Mouse (Mus musculus): ENCODE measurements around the gene 1500011B03Rik. TPM values are rescaled to one million over a fixed set of nuclear protein-coding genes. Genes with fewer than 3 reads are reported as not detected.

Gene 1500011B03Rik
- total and polyA plus RNA-seq, 3 experiments: 23.1 to 36.6 (median 30.6) TPM

DNA sequence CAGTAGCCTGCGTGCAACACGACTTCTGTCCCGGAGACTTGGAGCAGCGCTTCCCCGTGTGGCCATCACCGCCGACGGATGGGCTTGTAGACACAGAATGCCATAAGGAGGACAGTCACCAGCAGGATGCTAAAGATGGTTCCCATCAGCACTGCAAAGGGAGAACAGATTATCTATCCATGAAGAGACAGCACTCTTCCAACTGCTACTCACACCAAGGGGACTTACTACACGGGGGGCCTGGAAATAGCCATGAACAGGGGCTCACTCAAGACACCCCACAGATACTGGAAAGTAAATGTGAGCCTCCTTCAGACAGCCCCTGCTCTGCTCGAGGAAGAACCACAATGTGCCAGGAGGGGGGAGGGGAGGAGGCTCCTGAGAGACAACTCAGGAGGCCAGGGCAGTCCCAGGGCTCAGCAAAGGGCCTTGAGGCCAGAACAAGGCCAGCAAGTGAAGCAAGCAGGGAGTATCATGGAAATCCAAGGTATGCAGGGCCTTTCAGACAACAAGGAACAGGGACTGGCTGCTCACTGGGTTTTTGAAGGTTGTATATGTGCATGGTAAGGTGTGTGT is 14.0 kb downstream of the 1500011B03Rik start:
- DNase-seq: peak; percentile 77

DNA sequence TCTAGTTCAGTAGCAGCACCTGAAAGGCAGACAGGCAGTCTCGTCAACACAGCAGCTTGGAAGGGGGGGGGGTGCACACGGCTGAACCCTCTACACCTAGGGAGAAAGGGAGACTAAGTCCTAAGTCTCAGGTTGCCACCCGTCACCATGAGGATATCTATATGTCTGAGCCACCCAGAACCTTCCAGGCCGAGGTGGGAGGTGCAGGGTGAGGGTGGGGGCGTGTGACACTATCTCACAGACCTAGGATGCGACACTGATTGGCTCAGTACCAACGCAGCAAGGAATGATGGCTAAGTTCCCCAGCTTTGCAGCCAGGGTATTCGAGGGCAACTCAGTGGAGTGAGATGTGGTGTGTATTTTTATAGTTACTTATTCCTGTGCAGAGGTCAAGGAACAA is 14.9 kb downstream of the 1500011B03Rik start:
- no peak for DNase-seq

GRCm38 (mm10) chr5:114807893-114808292 is 15.4 kb downstream of the 1500011B03Rik start:
- DNase-seq: no peak

DNA sequence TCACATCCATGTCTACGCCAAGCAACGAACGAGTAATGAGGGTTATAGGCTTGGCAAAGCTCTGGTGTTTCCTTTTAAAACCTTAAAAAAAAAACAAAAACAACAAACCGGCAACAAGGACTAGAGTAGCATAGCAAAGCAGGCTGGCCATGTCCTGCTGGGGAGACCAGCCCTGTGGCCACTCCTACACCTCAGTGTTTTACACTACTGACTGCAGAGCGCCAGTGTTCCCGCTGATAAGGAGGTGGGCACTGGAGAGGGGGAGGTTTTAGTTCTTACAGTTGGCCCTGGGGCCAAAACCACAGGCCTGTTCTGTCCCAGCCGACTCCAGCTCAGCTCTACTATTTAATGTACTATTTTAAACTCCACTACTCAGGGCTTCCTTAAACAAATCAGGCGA is 15.8 kb downstream of the 1500011B03Rik start:
- DNase-seq: no peak

GRCm38 (mm10) chr5:114807063-114807462 is 16.2 kb downstream of the 1500011B03Rik start:
- no peak for DNase-seq

GRCm38 (mm10) chr5:114806636-114807035 is 16.6 kb downstream of the 1500011B03Rik start:
- DNase-seq: no peak

- no peak for DNase-seq
These were observed 17.6 kb downstream of the 1500011B03Rik start for GRCm38 (mm10) chr5:114805436-114806350.

DNA sequence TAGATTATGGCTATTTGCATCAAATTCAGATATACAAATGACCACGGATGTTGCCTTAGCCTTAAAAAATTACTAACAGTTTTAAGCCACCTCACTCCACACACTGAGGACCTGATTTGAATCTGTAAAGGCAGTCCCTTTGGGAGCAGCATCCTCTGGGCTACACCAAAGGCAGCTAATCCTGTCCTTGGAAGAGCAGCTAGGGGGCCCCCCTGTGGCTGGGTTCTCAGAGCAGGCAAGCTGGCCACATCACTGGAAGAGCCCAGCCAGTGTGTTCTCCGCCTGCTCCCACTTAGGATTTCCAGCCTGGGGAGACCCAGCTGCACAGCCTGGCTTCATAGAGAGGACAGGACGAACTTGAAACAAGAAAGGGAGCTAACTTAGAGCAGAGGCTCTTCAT is 18.3 kb downstream of the 1500011B03Rik start:
- peak; percentile 69 for DNase-seq

- no peak for DNase-seq
These were observed 18.9 kb downstream of the 1500011B03Rik start for GRCm38 (mm10) chr5:114804335-114804734.

DNA sequence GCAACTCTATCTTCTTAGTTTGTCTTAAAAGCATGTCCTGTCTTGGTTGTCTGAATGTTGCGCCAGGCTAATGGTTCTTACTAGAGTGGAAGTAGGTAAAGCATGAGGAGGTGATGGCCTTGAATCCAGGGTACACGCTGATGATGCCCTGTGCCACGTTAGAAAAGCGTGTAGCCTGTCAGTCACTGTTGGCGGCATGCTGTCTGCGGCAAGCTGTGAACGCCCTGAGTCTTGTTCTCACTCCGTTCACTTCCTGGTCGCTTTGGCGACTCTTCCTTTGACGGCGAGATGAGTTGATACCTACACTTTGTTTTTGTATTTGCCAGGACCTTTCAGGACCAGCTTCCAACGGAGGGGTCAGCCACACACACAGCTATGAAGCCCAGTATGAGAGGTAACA is 20.0 kb downstream of the 1500011B03Rik start:
- no peak for DNase-seq

- no peak for DNase-seq
These were observed 21.4 kb downstream of the 1500011B03Rik start for GRCm38 (mm10) chr5:114801841-114802240.

DNA sequence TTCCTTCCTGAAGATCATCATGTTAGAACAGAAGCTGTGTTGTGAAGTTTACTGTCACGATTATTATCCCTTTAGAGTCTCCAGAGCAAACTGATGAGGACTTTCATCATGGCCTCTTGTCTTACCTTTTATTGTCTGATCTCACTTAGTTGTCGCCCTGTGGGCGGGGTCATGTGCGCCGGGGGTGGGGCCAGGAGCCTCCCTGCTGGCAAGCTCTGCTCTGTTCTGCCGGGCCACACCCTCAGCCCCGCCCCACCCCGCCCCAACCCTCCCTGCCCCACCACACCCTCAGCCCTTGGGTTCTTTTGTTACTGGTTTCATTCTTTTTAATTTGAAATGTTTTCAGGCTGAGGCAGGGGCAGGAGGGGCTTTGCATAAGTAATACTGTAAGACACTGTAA is 22.2 kb downstream of the 1500011B03Rik start:
- no peak for DNase-seq

- no peak for DNase-seq
These were observed 23.4 kb downstream of the 1500011B03Rik start for GRCm38 (mm10) chr5:114799848-114800247.

DNA sequence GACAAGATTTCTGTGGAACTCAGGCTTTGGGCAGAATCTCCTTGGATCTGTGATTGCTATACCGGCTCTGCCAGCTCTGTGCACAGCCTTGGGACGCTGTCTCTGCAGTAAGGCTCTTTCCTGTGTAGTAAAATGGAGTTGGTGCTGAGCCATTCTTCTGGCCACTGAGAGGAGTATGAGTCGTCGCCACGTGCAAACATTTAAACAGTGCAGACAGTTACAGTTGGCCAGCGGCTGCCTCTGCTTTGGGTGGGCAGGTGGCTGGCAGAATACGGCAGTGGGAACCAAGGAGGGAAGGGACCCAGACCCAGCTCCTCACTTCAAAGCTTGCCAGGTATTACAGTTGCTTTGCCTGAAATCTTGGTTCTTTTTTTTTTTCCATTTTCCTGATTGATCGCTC is 26.0 kb downstream of the 1500011B03Rik start:
- no peak for DNase-seq

- peak; percentile 36 for DNase-seq
These were observed 26.8 kb downstream of the 1500011B03Rik start for GRCm38 (mm10) chr5:114796299-114797012.

- no peak for DNase-seq
These were observed 27.6 kb downstream of the 1500011B03Rik start for GRCm38 (mm10) chr5:114795653-114796052.

DNA sequence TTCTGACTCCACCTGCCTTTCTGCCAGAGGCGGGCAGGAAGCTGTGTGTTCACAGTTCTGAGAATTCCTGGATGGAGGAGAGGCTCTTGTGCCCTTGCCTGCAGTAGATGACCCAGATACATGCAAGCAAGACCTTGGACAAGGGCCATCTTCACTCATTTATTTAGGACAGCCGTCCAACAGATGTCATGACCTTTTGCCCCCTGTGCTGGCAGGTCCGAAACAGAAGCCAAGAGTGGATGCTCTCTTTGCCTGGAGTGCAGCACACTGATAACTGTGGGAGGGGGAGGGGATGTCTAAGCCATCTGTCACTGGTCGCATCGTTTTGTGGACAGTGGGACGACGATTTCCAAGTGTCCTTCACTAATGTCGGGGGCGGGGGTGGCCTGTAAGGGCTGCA is 28.0 kb downstream of the 1500011B03Rik start:
- DNase-seq: peak; percentile 79

- no peak for DNase-seq
These were observed 28.7 kb downstream of the 1500011B03Rik start for GRCm38 (mm10) chr5:114794609-114795008.

DNA sequence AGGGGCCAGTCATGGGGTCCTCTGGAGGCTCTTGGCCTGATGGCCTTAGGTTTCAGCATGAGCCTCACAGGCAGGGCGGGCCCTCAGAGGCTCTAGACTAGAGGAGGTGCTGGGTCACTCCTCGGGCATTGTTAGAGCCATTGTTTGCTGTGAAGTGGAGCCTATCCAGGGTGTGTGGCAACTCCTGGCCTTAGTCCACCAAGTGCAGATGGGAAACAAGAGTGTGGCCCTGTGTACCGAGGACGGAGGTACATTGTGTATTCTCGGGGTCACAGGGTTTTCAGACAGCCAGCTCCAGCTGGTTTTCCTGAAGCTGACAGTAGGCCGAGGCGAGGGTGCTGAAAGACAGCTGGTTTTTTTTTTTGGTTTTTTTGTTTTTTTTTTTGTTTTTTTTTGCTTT is 30.0 kb downstream of the 1500011B03Rik start:
- peak; percentile 58 for DNase-seq

- DNase-seq: peak; percentile 74
These were observed 38.1 kb downstream of the 1500011B03Rik start for GRCm38 (mm10) chr5:114785196-114785595.

DNA sequence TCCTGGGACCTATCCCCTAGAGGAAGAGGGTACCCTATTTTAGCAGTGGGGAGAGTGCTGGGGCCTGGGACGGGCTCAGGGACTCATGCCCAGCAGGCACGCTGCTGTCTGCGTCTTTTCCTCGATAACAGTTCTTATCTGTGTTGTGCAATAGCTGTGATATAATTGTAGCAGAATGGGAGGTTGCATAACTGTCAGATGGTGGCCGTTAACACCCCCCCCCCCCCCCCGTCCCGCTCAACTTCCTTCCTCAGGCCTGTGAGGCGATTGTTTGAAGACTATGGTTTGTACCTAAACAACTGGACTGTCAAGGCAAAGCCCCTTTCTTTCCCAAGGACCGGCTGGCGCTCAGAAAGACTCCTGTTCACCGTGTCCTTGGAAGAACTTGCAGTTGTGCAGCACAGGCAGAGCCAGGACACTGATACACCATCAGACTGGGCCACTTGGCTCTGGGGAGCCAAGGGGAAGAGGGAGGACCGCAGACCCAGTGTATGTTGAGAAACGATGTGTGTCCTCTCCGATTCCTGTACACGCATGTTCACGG is 38.6 kb downstream of the 1500011B03Rik start:
- DNase-seq: peak; percentile 68

GRCm38 (mm10) chr5:114783405-114784163 is 39.7 kb downstream of the 1500011B03Rik start:
- peak; percentile 55 for DNase-seq
